Mouse (Mus musculus) myocyte (in vitro differentiated cells): Measurements from ENCODE around the gene Abhd17a. TPM values are rescaled to one million over a fixed set of nuclear protein-coding genes. Genes with fewer than 3 reads are reported as not detected.

Source experiments
- H3K27me3 ChIP-seq: one replicate; pipeline ENCODE4 v1.6.1; 2011; ENCODE audit not compliant: control insufficient read depth, insufficient read depth, insufficient read length
- H3K36me3 ChIP-seq: one replicate; pipeline ENCODE4 v1.6.1; 2011; ENCODE audit not compliant: control insufficient read depth, insufficient read depth
- H3K4me2 ChIP-seq: one replicate; pipeline ENCODE4 v1.6.1; 2011; ENCODE audit warnings: low read depth, control low read depth
- H3K4me3 ChIP-seq: one replicate; pipeline ENCODE4 v1.5.1; 2011; ENCODE audit warnings: mild to moderate bottlenecking, control low read depth, moderate library complexity
- H3K79me2 ChIP-seq: one replicate; pipeline ENCODE4 v1.6.1; 2011; ENCODE audit not compliant: control insufficient read depth, insufficient read depth
- H3ac ChIP-seq: one replicate; pipeline ENCODE4 v1.6.1; 2011; ENCODE audit not compliant: control insufficient read depth, insufficient read length
- CEBPB ChIP-seq: IDR thresholded peaks from 2 replicates; pipeline ENCODE4 v1.6.1; 2011; ENCODE audit warnings: mild to moderate bottlenecking, moderate library complexity; ENCODE audit not compliant: poor library complexity, insufficient read depth, severe bottlenecking
- E2F4 ChIP-seq: IDR thresholded peaks from one replicate; pipeline ENCODE4 v1.6.1; 2011; ENCODE audit warnings: mild to moderate bottlenecking, control low read depth, moderate library complexity; ENCODE audit not compliant: insufficient read depth
- MAX ChIP-seq: IDR thresholded peaks from one replicate; pipeline ENCODE4 v1.6.1; 2011; ENCODE audit warnings: low read depth, mild to moderate bottlenecking, control low read depth
- MYOD1 ChIP-seq, 3 experiments: IDR thresholded peaks; one replicate each; pipeline ENCODE4 v1.6.1; 2011; ENCODE audit warnings: control low read depth in 2 of 3, low read depth in 2 of 3, mild to moderate bottlenecking in 2 of 3, moderate library complexity in 1 of 3; ENCODE audit not compliant: insufficient read length in 2 of 3, control insufficient read depth in 1 of 3
- MYOG ChIP-seq, 3 experiments: IDR thresholded peaks; one replicate each; pipeline ENCODE4 v1.6.1; 2011; ENCODE audit warnings: control low read depth in 2 of 3, low read depth in 2 of 3, mild to moderate bottlenecking in 2 of 3; ENCODE audit not compliant: insufficient read length in 2 of 3, control insufficient read depth in 1 of 3, insufficient read depth in 1 of 3
- POLR2A ChIP-seq: IDR thresholded peaks from one replicate; pipeline ENCODE4 v1.6.1; 2011; ENCODE audit warnings: low read depth, mild to moderate bottlenecking, control low read depth, moderate library complexity; ENCODE audit not compliant: insufficient read length
- POLR2AphosphoS2 ChIP-seq: IDR thresholded peaks from one replicate; pipeline ENCODE4 v1.6.1; 2011; ENCODE audit warnings: low read depth, control low read depth; ENCODE audit not compliant: insufficient read length
- REST ChIP-seq: IDR thresholded peaks from one replicate; pipeline ENCODE4 v1.6.1; 2011; ENCODE audit warnings: mild to moderate bottlenecking, control low read depth, moderate library complexity; ENCODE audit not compliant: insufficient read depth, insufficient read length
- SRF ChIP-seq: IDR thresholded peaks from one replicate; pipeline ENCODE4 v1.6.1; 2011; ENCODE audit warnings: low read depth; ENCODE audit not compliant: control insufficient read depth, insufficient read length
- TCF12 ChIP-seq: IDR thresholded peaks from one replicate; pipeline ENCODE4 v1.6.1; 2011; ENCODE audit warnings: mild to moderate bottlenecking, control low read depth; ENCODE audit not compliant: poor library complexity, insufficient read depth, severe bottlenecking
- TCF3 ChIP-seq: IDR thresholded peaks from one replicate; pipeline ENCODE4 v1.6.1; 2011; ENCODE audit warnings: low read depth, control low read depth; ENCODE audit not compliant: insufficient read length
- USF1 ChIP-seq: IDR thresholded peaks from one replicate; pipeline ENCODE4 v1.6.1; 2011; ENCODE audit warnings: low read depth, mild to moderate bottlenecking, control low read depth, moderate library complexity
- polyA plus RNA-seq: library from polyadenylated mRNA; unstranded; fragments of >200 nt; fragmentation: generic; extraction: Trizol; gene quantifications from one replicate; pipeline ENCODE4 v1.2.1, GENCODE M21; 2012; ENCODE audit warnings: missing spikeins

The Abhd17a gene
- polyA plus RNA-seq, 1 experiment = 111 TPM

DNA sequence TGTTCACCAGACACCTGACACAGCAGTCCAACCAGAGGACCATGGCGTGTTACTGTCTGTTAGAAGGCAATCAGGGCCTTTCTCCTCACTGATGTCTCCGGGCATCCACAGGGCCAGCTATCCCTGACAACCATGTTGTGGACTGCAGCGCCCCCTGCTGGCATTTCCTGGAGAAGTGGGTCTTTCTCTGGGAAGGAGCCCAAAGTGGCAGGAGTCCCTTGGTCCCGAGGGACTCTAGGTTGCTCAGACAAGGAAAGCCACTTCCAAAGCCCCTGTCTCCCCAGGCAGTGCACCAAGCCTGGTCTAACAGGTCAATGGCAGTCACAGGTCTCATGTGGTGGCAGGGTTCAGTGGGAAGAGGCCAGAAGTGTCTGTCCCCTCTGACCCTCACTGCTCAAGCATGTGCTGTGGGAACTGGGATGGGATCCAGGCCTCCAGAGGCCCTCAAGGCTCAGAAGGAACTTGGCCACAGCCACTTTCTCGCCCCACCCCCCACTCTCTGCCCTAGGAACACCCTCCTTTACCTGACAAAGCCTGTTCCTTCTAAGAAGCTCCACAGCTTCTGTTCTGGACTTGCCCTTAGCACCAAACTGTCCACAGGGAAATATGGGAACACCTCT lies 32.7 kb downstream of the Abhd17a start:
- H3ac ChIP-seq = no peak overlapping the region
- no peak overlapping the region for H3K4me3 ChIP-seq
- H3K79me2 ChIP-seq = peaks cover 69% of the 10 kb centered on the region
- H3K27me3 ChIP-seq = no peaks in the 10 kb centered on the region
- no peak overlapping the region for H3K4me2 ChIP-seq
- H3K36me3 ChIP-seq = no peaks in the 10 kb centered on the region
- TF ChIP-seq POLR2AphosphoS2 = no peak
- no peak for TF ChIP-seq TCF3
- TF ChIP-seq E2F4 = no peak
- no peak for TF ChIP-seq MYOD1 (IDR thresholded peaks at IDR 0.05; ENCODE audit: control insufficient read depth in 1 of 3, insufficient read length in 2 of 3, low read depth in 2 of 3)
- TF ChIP-seq POLR2A = no peak
- no peak for TF ChIP-seq CEBPB
- no peak for TF ChIP-seq MAX
- TF ChIP-seq TCF12 = no peak

DNA sequence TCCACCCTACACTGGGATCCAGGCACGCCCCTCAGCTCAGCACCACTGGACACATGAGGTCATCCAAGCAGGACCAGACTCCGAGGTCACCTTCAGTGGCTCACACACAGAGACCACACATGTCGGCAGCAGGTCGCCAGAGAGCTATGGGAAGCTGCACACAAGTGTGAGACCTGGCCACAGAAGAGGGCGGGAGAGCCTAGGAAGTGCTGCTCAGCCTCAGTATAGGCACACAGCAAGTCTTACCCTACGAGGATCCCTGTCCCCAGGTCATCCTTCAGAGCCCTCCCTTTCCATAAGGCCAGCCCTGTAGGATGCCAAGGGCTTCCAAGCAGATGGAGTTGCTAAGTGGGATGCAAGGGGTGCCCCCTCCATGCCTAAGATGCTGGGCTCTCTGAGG lies 36.1 kb downstream of the Abhd17a start:
- H3K27me3 ChIP-seq = no peaks in the 10 kb centered on the region
- H3K4me2 ChIP-seq = no peak overlapping the region

DNA sequence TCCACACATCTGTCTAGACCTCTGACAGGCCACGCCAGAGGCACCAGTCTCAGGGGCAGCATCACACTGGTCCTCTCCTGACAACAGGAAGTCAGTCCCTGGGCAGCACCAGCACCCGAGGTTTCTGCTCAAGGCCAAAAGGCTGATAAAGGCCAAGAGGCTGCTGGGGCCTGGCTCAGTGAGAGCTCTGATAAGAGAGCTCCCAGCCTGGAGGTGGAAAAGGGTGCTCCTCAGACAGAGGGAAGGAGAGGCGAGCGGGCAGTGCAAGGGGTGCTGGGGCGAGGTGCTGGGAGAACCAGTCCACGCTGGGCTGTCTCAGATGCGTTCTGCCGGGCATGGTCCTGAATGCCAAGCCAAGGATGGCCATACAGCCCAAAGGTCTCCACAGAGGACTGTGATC lies 36.6 kb downstream of the Abhd17a start:
- Histone ChIP-seq H3K4me3 (no peak overlapping the region), H3K36me3 (no peaks in the 10 kb centered on the region), H3K79me2 (peaks cover 43% of the 10 kb centered on the region), H3K27me3 (no peaks in the 10 kb centered on the region), H3K4me2 (no peak overlapping the region), H3ac (no peak overlapping the region)
- TF ChIP-seq CEBPB (no peak), POLR2A (no peak), POLR2AphosphoS2 (no peak), MYOG (IDR thresholded peaks at IDR 0.05; ENCODE audit: control insufficient read depth in 1 of 3, insufficient read depth in 1 of 3, insufficient read length in 2 of 3, low read depth in 2 of 3) (no peak), REST (no peak), TCF3 (no peak), USF1 (no peak)

More for the DNA sequence above, 36.1 kb downstream of the Abhd17a start:
- TF ChIP-seq CEBPB = no peak
- no peak for TF ChIP-seq REST
- TF ChIP-seq SRF = no peak
- TF ChIP-seq POLR2A = no peak
- TF ChIP-seq POLR2AphosphoS2 = no peak
- no peak for TF ChIP-seq TCF3
- TF ChIP-seq E2F4 = no peak
- Histone ChIP-seq H3K36me3 (no peaks in the 10 kb centered on the region), H3K4me3 (no peak overlapping the region), H3ac (no peak overlapping the region), H3K79me2 (peaks cover 48% of the 10 kb centered on the region)

DNA sequence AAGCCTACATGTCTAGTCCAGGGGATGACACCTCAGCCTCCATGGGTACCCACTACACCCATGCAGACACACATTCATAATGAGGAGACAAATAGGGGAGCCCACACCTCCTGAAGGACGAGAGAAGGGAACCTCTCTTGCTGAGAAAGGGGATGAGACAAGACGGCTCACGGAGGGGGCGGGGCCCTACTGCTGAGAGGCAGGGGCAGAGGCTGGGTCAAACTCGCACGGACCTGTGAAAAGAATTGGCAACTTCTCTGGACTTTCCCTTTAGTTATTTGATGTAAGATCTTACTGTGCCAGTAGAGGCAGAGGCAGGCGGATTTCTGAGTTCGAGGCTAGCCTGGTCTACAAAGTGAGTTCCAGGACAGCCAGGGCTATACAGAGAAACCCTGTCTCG lies 37.8 kb downstream of the Abhd17a start:
- TF ChIP-seq USF1 (no peak), SRF (no peak), MAX (no peak), CEBPB (no peak), REST (no peak), TCF12 (no peak), POLR2AphosphoS2 (no peak)
- Histone ChIP-seq H3ac (no peak overlapping the region), H3K36me3 (peaks cover 8% of the 10 kb centered on the region), H3K4me2 (no peak overlapping the region), H3K4me3 (no peak overlapping the region), H3K27me3 (no peaks in the 10 kb centered on the region), H3K79me2 (peaks cover 31% of the 10 kb centered on the region)

DNA sequence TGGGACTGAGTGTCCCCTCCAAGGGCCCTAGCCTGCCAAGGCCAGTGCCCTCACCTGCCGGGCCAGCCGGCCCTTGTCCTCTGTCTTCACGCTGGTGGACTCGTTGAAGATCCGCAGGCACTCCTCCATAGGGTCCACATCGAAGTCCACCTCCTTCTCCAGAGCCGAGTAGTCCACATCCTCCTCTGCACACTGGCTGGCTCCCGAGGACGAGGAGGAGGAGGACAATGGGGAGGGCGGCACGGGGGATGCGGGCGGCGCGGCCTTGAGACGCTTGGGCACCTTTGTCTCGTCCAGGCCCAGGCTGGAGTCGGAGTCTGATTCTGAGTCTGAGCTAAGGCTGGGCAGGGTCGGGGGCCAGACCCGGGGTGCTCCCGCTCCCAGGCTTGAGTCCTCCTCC lies 40.9 kb downstream of the Abhd17a start:
- TF ChIP-seq REST (no peak), POLR2AphosphoS2 (no peak), POLR2A (no peak), SRF (no peak), CEBPB (no peak), TCF12 (no peak)
- H3K27me3 ChIP-seq = no peaks in the 10 kb centered on the region
- no peak overlapping the region for H3ac ChIP-seq
- H3K4me3 ChIP-seq = no peak overlapping the region
- H3K79me2 ChIP-seq = peaks cover 5% of the 10 kb centered on the region
- no peak overlapping the region for H3K4me2 ChIP-seq
- H3K36me3 ChIP-seq = peaks cover 8% of the 10 kb centered on the region
